Mouse (Mus musculus): ENCODE results near the gene Rnf38. TPM values are rescaled to one million over a fixed set of nuclear protein-coding genes. Genes with fewer than 3 reads are reported as not detected.

Rnf38 gene
- polyA plus RNA-seq, 1 experiment from 2014 or later: 11.0 TPM

GRCm38 (mm10) chr4:44223444-44223843 lies 10.1 kb downstream of the Rnf38 start:
- H3K4me3 ChIP-seq (replicated peaks): no peak overlapping the region
- 59% methylated on average over 4 of the region's 4 CpGs for WGBS (ENCODE audit: insufficient replicate concordance)
- no peaks in the 10 kb centered on the region for H3K9me3 ChIP-seq (replicated peaks)
- H3K4me1 ChIP-seq (replicated peaks): no peaks in the 10 kb centered on the region
- no peaks in the 10 kb centered on the region for H3K27me3 ChIP-seq
- H3K4me2 ChIP-seq: no peak overlapping the region
- H3K9ac ChIP-seq: no peak overlapping the region
- no peak for ATAC-seq (ENCODE audit: insufficient read depth)
- no peak overlapping the region for H3K27ac ChIP-seq (replicated peaks)
- no peaks in the 10 kb centered on the region for H3K36me3 ChIP-seq (replicated peaks)

GRCm38 (mm10) chr4:44216797-44217442 lies 16.7 kb downstream of the Rnf38 start:
- peak; percentile 78 for ATAC-seq (ENCODE audit: insufficient read depth)
- 29% methylated on average over 10 of the region's 10 CpGs for WGBS (ENCODE audit: insufficient replicate concordance)
- Histone ChIP-seq H3K36me3 (replicated peaks) (no peaks in the 10 kb centered on the region), H3K4me1 (replicated peaks) (peaks cover 6% of the 10 kb centered on the region), H3K27ac (replicated peaks) (peak overlapping the region; percentile 64), H3K27me3 (no peaks in the 10 kb centered on the region), H3K9ac (no peak overlapping the region), H3K4me2 (no peak overlapping the region), H3K9me3 (replicated peaks) (no peaks in the 10 kb centered on the region), H3K4me3 (replicated peaks) (no peak overlapping the region)

- no peak for ATAC-seq (ENCODE audit: insufficient read depth)
- no peaks in the 10 kb centered on the region for H3K27me3 ChIP-seq
- H3K4me1 ChIP-seq (replicated peaks): no peaks in the 10 kb centered on the region; the same call in 1 of the 2 replicates
- no peaks in the 10 kb centered on the region for H3K36me3 ChIP-seq (replicated peaks)
- H3K9ac ChIP-seq: no peak overlapping the region
- 54% methylated on average over 1 of the region's 1 CpGs for WGBS (ENCODE audit: insufficient replicate concordance)
- H3K9me3 ChIP-seq (replicated peaks): no peaks in the 10 kb centered on the region
- H3K4me2 ChIP-seq: no peak overlapping the region
- no peak overlapping the region for H3K27ac ChIP-seq (replicated peaks)
- no peak overlapping the region for H3K4me3 ChIP-seq (replicated peaks)
Measured at GRCm38 (mm10) chr4:44199968-44200367, 33.6 kb downstream of the Rnf38 start.

- no peak overlapping the region for H3K4me3 ChIP-seq (replicated peaks)
- no peak for ATAC-seq (ENCODE audit: insufficient read depth)
- H3K27ac ChIP-seq (replicated peaks): no peak overlapping the region
- WGBS (ENCODE audit: insufficient replicate concordance): 71% methylated on average over 10 of the region's 10 CpGs
- H3K9ac ChIP-seq: no peak overlapping the region
- H3K36me3 ChIP-seq (replicated peaks): no peaks in the 10 kb centered on the region
- H3K4me1 ChIP-seq (replicated peaks): 0 out of 2 replicates have a peak, but pooled peaks cover 3% of the 10 kb centered on the region
- no peaks in the 10 kb centered on the region for H3K9me3 ChIP-seq (replicated peaks)
- no peaks in the 10 kb centered on the region for H3K27me3 ChIP-seq
- no peak overlapping the region for H3K4me2 ChIP-seq
Measured at GRCm38 (mm10) chr4:44187431-44187830, 46.2 kb downstream of the Rnf38 start.

GRCm38 (mm10) chr4:44183862-44184261 lies 49.7 kb downstream of the Rnf38 start:
- 40% methylated on average over 1 of the region's 1 CpGs for WGBS (ENCODE audit: insufficient replicate concordance)
- H3K4me3 ChIP-seq (replicated peaks): no peak overlapping the region

GRCm38 (mm10) chr4:44179748-44180147 lies 53.8 kb downstream of the Rnf38 start:
- 84% methylated on average over 5 of the region's 5 CpGs for WGBS (ENCODE audit: insufficient replicate concordance)
- H3K4me2 ChIP-seq: no peak overlapping the region
- H3K9ac ChIP-seq: no peak overlapping the region
- H3K4me1 ChIP-seq (replicated peaks): peaks cover 12% of the 10 kb centered on the region; the same call in 1 of the 2 replicates
- ATAC-seq (ENCODE audit: insufficient read depth): no peak
- no peaks in the 10 kb centered on the region for H3K9me3 ChIP-seq (replicated peaks)
- H3K4me3 ChIP-seq (replicated peaks): no peak overlapping the region
- no peak overlapping the region for H3K27ac ChIP-seq (replicated peaks)
- no peaks in the 10 kb centered on the region for H3K27me3 ChIP-seq
- H3K36me3 ChIP-seq (replicated peaks): no peaks in the 10 kb centered on the region

More at GRCm38 (mm10) chr4:44183862-44184261, 49.7 kb downstream of the Rnf38 start:
- Histone ChIP-seq H3K9ac (no peak overlapping the region), H3K4me2 (no peak overlapping the region), H3K36me3 (replicated peaks) (no peaks in the 10 kb centered on the region), H3K27ac (replicated peaks) (no peak overlapping the region), H3K27me3 (no peaks in the 10 kb centered on the region), H3K4me1 (replicated peaks) (peaks cover 12% of the 10 kb centered on the region; the same call in 1 of the 2 replicates), H3K9me3 (replicated peaks) (no peaks in the 10 kb centered on the region)
- ATAC-seq (ENCODE audit: insufficient read depth): no peak

GRCm38 (mm10) chr4:44173177-44173576 lies 60.4 kb downstream of the Rnf38 start:
- 0% methylated on average over 1 of the region's 1 CpGs for whole genome bisulfite sequencing (ENCODE audit: insufficient replicate concordance)
- Histone ChIP-seq H3K4me3 (replicated peaks) (no peak overlapping the region), H3K27me3 (no peaks in the 10 kb centered on the region), H3K4me1 (replicated peaks) (peaks cover 18% of the 10 kb centered on the region), H3K9ac (no peak overlapping the region), H3K9me3 (replicated peaks) (no peaks in the 10 kb centered on the region), H3K4me2 (no peak overlapping the region), H3K36me3 (replicated peaks) (no peaks in the 10 kb centered on the region), H3K27ac (replicated peaks) (no peak overlapping the region)
- no peak for ATAC-seq (ENCODE audit: insufficient read depth)

- H3K4me3 ChIP-seq (replicated peaks): no peak overlapping the region
- no peak overlapping the region for H3K27ac ChIP-seq (replicated peaks)
- no peaks in the 10 kb centered on the region for H3K36me3 ChIP-seq (replicated peaks)
- no peaks in the 10 kb centered on the region for H3K9me3 ChIP-seq (replicated peaks)
- H3K4me2 ChIP-seq: no peak overlapping the region
- H3K4me1 ChIP-seq (replicated peaks): peaks cover 18% of the 10 kb centered on the region
- WGBS (ENCODE audit: insufficient replicate concordance): 69% methylated on average over 5 of the region's 5 CpGs
- no peak overlapping the region for H3K9ac ChIP-seq
- ATAC-seq (ENCODE audit: insufficient read depth): no peak
- no peaks in the 10 kb centered on the region for H3K27me3 ChIP-seq
Measured at GRCm38 (mm10) chr4:44172676-44173075, 60.9 kb downstream of the Rnf38 start.

- WGBS (ENCODE audit: insufficient replicate concordance): 58% methylated on average over 3 of the region's 3 CpGs
- no peak for ATAC-seq (ENCODE audit: insufficient read depth)
- Histone ChIP-seq H3K27me3 (no peaks in the 10 kb centered on the region), H3K4me1 (replicated peaks) (peaks cover 32% of the 10 kb centered on the region), H3K4me3 (replicated peaks) (no peak overlapping the region), H3K4me2 (no peak overlapping the region), H3K27ac (replicated peaks) (no peak overlapping the region), H3K36me3 (replicated peaks) (no peaks in the 10 kb centered on the region), H3K9me3 (replicated peaks) (no peaks in the 10 kb centered on the region), H3K9ac (no peak overlapping the region)
Measured at GRCm38 (mm10) chr4:44169884-44170283, 63.7 kb downstream of the Rnf38 start.

- no peaks in the 10 kb centered on the region for H3K27me3 ChIP-seq
- H3K4me2 ChIP-seq: peak overlapping the region; percentile 83
- H3K36me3 ChIP-seq (replicated peaks): no peaks in the 10 kb centered on the region
- H3K9ac ChIP-seq: peak overlapping the region; percentile 61; the same call in 1 of the 2 replicates
- 5% methylated on average over 7 of the region's 7 CpGs for WGBS (ENCODE audit: insufficient replicate concordance)
- H3K9me3 ChIP-seq (replicated peaks): no peaks in the 10 kb centered on the region
- H3K4me1 ChIP-seq (replicated peaks): peaks cover 39% of the 10 kb centered on the region
- H3K27ac ChIP-seq (replicated peaks): peak overlapping the region; percentile 88
- no peak for ATAC-seq (ENCODE audit: insufficient read depth)
- H3K4me3 ChIP-seq (replicated peaks): peak overlapping the region; percentile 91
Measured at GRCm38 (mm10) chr4:44168816-44169215, 64.8 kb downstream of the Rnf38 start.

- peak; percentile 83 for ATAC-seq (ENCODE audit: insufficient read depth)
- H3K4me3 ChIP-seq (replicated peaks): peak overlapping the region; percentile 91
- H3K4me2 ChIP-seq: peak overlapping the region; percentile 83
- under 1% methylated on average over 30 of the region's 34 CpGs for WGBS (ENCODE audit: insufficient replicate concordance)
- peaks cover 43% of the 10 kb centered on the region for H3K4me1 ChIP-seq (replicated peaks)
- peak overlapping the region; percentile 61 for H3K9ac ChIP-seq
- H3K9me3 ChIP-seq (replicated peaks): no peaks in the 10 kb centered on the region
- H3K27me3 ChIP-seq: no peaks in the 10 kb centered on the region
- H3K27ac ChIP-seq (replicated peaks): peak overlapping the region; percentile 88
- H3K36me3 ChIP-seq (replicated peaks): no peaks in the 10 kb centered on the region
Measured at GRCm38 (mm10) chr4:44168231-44168647, 65.3 kb downstream of the Rnf38 start.
